Mouse (Mus musculus) adrenal gland, adult 18-20 months (tissue): ENCODE measurements at regions not wholly inside any gene's neighbourhood (a gene's known extent, or its start where the extent isn't known, plus 50 kb on each side); places are given as distances from the start of the nearest gene placed in this dataset.
"Not testable (repeated sequence)": the region's sequence is repeated elsewhere in the genome, so short reads cannot be mapped to it uniquely, and the experiment has no call there.

Experiments
- DNase-seq, 2 experiments: peaks; one replicate each; pipeline ENCODE4 v3.0.0; 2021 to 2022; ENCODE audit warnings: low spot score in 2 of 2

DNA sequence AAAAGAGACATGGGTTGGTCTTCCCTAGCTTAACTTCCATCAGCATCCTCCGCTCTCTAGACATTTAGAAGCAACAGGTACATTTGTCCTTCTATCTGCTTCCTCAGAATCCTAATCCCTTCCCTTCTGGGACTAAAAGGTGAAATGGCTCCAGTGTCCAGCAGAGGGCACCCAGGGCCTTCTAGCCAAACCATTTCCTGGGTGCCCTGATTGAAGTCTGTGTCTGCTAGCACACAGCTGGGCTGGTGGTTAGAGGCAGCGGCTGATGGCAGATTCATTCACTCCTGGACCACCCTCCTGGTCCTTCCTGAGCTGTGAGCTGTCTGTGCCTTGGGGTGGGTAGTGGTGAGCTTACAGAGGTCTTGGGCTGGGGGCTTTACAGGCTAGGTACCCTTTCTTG lies 76.5 kb upstream of the Col13a1 start:
- DNase-seq, result peak; percentile 31 to 41

DNA sequence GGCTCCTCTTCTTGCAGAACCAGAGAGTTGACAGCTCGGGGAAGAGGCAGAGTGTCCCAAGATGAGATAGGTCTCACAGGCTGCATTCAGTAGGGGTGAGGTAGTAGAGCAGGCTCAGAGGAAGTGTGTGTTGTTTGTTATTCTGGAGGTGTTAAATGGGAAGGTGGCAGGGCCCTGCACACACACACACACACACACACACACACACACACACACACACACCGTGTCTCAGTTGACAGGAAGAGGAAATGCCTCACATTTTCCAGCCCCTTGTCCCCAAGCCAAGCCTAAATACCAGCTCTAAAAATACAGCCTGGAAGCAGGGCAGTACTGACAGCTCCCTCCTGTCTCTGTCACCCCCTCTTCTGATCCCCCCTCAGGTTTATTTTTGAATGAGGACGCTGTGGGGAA lies 70.9 kb upstream of the Col13a1 start:
- DNase-seq, result no peak

DNA sequence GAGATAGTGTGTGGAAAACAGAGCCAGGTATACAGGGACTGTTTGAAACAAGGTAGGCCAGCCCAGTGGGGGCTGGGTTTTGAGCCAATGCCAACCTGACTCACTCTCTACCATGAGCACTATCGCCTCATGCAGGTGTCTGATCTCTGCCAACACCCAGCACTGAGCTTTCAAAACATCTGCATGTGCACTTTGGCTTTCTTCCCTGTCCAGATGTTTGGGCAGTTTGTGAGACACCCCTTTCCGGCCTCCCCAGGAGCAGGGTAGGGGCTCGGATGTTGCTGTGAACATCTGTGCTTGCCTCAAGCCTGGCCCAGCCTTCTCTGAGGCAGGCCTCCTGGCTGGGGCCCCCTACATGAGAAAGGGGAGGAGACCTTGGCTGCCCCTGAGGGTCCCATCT lies 65.5 kb upstream of the Col13a1 start:
- DNase-seq, result no peak

DNA sequence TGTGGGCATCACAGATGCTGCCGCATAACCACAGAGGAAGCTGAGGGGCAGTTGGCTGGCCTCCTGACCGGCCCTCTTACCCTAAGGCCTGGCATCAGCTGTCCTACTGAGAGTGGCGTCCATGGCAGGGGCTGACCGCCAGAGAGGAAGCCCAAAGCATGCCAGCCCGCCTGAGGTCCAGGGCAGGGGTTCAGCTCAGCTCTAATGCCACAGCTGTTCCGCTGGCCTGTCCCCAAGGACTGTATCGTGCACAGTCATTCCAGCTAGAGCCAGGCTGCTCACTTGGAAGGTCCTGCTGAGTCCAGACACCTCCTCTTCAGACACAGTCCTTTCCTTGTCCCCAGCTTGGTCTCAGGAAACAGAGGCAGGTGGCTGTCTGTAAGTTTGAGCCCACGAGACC lies 61.0 kb upstream of the Col13a1 start:
- no peak for DNase-seq

DNA sequence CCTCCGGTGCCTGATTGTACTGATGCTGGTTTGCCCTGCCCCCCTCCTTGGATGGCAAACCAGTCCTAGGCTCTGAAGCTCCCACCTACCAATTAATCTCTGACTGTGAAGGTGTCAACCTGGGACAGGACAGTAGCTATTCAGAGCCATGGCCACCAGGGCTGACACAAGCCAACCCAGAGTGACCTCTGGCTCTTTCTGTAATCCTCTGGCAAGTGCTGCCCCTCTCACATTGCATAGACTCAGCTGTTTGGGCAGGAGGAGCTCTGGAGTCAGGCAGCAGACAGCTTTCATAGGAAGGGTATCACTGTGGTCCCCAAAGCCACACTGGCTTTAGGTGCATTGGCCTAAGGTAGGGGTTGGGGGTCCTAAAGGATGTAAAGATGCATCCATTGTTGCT lies 59.7 kb upstream of the Col13a1 start:
- no peak for DNase-seq

DNA sequence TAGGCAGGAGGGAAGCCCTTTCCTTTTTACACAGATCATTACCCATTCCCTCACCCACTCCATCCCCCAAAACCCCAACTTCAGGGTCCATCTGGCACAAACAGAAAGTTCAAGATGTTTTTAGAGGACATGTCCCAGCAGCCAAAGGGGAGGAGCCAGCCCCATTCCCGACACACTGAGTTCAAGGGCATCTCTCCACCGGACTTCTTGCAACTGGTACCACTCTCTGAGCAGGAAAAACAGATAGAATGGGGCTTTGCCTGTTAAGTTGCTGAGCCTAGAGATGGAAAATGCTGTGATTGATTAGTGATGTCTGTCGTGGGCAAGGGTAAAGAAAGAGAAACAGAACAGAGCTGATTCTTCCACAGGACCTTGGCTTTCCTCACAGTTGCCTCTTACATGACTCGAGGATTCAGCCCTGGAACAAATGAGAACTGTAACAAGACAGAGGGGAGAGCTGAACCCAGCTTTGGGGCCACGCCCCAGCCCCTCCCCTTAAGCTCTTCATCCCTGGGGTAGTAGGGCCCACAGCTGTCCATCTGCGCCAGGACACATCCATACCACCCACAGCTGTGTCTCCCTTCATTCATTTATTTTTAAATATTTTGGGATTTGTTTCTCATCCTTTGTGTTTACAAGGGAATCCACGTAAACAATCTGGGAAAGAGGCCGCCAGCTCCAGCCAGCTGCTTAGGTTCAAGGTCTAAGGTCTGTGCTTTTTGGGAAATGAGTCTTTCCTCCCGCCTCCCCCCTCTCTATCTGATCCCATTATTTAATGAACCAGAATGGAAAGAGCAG lies 58.7 kb upstream of the Col13a1 start:
- DNase-seq, result no peak

DNA sequence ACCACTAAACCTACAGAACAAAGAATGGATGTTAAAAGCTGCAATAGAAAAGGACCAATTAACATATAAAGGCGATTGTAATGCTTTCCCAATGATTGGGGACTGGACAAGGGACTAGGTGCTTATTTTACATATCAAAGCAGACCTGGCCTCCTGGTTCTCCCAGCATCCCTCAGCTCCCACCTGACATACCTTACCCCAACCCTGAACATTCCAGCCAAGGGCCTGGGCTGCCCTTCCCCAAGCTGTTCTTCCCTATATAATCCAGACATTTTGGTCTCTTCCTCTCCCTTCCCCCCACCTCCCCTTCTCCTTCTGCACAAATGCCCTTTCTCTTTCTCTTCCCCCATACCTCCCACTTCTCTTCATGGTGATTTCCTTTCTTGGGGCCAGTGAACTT lies 57.9 kb upstream of the Col13a1 start:
- no peak for DNase-seq

DNA sequence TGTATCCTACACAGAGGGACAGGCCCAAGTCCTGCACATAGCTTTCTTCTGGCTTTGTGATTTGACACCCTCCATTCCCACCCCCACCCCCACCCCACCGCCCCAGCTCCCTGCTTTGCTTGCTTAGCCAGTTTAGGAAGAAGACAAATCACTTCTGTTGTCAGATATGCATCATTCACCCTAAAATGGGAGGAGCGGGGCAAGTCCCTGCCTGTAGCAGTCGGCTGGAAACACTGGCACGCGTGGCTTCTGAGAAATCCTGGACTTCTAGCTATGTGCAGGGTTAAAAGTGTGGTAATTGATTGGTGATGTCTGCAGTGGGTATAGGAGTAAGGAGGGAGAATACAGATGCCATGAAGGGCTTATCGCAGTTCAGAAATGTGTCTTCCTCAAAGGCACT lies 55.4 kb upstream of the Col13a1 start:
- no peak for DNase-seq

DNA sequence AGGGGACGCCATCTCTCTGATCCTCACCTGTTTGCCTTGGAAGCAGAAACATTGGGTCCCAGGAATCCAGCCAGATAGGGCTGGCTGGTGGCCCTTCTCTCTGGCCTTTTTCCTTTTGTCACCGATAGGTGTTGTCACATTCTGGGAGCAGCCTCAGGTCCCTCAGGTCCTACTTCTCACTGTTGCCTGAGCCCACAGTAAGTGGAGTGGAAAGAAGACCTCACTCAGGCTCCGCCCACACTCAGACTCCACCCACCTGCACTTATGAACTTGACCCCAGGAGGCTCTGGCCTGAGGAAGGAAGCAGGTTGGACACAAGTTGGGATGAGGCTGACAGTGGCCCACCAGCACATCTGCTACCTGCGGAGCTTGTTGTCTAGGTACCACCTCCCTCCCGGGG lies 54.8 kb upstream of the Col13a1 start:
- no peak for DNase-seq

DNA sequence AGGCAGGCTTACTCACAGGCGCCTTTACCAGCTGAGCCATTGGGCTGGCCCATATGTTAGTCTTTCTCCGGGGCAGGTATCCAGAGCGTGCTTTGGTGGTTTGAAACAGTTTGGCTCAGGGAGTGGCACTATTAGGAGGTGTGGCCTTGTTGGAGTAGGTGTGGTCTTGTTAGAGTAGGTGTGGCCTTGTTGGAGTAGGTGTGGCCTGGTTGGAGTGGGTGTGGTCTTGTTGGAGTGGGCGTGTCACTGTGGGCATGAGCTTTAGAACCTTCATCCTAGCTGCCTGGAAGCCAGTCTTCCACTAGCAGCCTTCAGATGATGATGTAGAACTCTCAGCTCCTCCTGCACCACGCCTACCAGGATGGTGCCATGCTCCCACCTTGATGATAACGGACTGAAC lies 53.1 kb upstream of the Col13a1 start:
- DNase-seq, result not testable (repeated sequence)

DNA sequence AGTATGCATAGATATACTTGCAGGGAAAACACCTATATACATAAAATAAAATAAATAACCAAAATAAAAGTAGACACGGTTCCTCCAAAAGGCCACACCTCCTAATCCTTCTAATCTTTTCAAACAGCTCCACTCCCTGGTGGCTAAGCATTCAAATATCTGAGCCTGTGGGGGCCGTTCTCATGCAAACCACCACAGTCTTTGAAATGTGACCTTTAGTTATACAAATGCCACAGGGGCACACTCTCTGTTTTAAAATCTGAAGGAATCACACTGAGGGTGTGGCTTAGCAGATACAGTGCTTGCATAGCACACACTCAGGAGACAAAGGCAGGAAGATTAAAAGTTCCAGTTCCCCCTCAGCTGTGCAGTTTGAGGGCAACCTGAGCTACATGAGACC lies 50.4 kb upstream of the Col13a1 start:
- no peak for DNase-seq
